Mouse (Mus musculus) spleen, embryonic (tissue): ENCODE results near the gene Naa25.

Source experiments
- CTCF ChIA-PET: fragments of 350-600 bp; sonication (Branson Sonifier 250); formaldehyde crosslinking; loops from one replicate; lab custom pipeline; 2022; lab: Charles Lee

The Naa25 gene

DNA sequence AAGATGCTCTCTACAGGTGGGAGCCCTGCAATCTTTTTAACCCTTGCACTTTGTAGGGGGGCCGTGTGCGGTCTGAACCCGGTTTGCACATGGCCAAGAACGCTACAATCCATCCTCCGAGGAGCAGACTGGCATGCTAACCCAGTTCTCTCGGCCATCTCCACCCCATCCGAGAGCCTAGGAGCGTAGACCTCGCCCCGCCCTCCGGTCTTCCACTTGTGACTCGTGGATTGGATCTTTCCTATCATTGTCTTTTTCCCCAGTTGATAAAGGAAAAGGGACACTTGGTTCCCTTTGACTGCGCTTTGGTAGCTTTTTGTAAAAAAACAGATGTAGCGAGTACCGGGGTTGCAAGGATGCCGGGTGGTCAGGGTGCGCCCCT, 53.9 kb downstream of the Naa25 start, which contains the start of gene Tmem116:
Gene Tmem116, plus strand, starts transcription at position 250 of the 382 bp plus-strand sequence.
- CTCF ChIA-PET, result no interaction called here

DNA sequence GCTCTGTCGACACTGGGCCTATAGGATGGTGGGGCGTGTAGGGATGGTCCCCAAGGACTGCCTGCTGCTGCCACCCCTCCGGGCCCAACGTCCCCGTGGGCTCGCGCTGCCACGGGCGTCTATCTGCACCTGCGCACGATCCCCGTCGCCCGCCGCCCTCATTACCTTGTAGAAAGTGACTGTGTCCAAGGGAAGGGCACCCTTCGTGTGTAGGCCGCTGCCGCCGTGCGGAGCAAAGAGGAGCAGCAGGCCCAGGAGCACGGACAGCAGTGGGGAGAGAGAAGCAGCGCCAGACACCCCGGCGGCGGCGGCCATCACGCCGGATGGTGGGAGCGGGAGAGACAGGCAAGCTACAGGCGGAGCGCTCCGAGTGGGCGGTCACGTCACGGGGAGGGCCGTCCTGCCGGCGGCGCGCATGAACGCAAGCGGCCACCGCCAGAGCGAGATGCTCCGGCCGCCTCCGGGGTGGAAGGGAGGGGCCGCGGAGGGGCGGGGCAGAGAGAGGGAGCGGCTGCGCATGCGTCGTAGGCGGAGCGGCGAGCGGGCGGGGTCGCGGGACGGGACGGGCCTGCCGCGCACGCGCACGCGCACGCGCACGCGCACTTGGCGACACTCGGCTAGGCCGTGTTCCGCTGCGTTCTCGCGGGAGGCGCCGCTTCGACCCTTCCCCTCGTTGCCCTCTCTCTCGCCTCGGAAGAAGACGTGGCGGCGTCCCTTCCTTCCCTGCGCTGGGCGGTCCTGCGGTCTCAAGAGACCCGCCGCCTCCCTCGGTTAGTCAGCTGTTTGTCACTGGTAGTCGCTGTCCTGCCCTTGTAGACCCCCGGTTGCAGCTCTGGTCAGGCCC, 54.5 kb downstream of the Naa25 start, which contains the start of gene Erp29:
Gene Erp29, minus strand, starts transcription at position 481 of the 844 bp plus-strand sequence.
- CTCF ChIA-PET, result interaction anchor here (1.3 kb wide), 1 partner anchor 25 kb away, joined by 3 read pairs; no protein-coding TSS in a partner anchor

DNA sequence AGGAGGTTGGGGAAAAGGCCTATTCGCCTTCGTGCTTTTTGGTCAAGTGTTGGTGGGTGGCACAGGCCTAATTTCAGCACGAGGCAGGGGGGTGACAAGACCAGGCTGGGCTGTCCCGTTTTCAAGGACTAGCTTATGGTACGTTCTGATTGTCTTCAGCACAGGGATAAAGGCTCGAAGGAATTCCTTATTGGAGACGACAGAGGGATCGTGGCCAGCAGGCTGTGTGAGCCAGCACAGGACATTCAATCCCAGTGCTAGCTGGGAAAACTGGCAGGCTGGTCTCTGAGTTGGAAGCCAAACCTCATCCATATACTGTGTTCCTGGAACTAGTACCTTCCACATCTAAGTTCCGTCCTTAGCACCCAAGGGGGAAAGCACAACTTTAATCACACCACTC, 55.2 kb downstream of the Naa25 start:
- CTCF ChIA-PET, result interaction anchor here (1.3 kb wide), 1 partner anchor 24 kb away, joined by 3 read pairs; no protein-coding TSS in a partner anchor

DNA sequence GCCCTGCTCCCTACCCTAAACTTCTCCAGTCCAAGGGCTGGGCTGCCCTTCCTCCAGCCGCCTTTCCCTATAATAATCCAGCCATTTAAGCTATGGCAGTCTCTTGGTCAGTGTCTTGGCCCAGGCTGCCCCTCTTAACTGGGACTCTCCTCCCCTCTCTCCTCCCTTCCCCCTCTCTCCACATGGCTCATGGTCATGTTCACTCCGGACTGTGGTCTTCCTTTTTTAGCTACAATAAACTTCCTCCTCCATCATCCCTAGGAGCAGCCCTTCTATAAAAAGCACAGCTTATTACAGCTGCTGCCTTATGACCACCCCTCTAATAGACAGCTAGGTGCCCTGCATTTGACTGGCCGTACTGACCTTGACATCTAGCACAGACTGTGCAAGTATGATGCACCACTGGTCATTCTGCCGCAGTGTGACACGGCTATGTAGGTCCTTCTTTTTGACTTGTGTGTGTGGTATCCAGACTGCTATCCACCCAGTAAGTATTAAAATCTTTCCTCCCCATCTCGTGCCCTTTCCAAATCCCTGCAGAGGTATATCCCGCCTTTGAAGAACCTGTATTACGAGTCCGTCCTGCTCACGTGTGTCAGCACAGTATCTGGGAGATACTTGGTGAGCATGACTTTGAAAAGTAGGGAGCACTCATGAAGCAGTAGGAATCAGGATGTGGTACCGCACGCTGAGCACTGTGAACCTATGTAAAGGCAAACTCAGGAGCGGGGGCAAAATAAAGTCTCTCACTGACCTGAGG, 56.2 kb downstream of the Naa25 start:
- CTCF ChIA-PET, result no interaction called here

DNA sequence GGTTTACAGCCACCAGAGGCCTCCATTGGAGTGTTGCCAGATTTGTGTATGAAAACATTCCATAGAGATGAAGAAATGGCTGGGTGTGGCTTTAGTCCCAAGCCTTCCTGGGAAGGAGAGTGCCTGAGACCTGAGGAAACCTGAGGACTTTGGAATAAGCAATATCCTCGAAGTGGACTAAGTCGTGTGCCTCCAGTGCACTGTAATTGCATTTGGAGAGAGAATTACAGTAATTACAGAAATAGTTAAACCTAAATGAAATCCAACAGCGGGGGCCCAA, 56.7 kb downstream of the Naa25 start:
- CTCF ChIA-PET, result no interaction called here

DNA sequence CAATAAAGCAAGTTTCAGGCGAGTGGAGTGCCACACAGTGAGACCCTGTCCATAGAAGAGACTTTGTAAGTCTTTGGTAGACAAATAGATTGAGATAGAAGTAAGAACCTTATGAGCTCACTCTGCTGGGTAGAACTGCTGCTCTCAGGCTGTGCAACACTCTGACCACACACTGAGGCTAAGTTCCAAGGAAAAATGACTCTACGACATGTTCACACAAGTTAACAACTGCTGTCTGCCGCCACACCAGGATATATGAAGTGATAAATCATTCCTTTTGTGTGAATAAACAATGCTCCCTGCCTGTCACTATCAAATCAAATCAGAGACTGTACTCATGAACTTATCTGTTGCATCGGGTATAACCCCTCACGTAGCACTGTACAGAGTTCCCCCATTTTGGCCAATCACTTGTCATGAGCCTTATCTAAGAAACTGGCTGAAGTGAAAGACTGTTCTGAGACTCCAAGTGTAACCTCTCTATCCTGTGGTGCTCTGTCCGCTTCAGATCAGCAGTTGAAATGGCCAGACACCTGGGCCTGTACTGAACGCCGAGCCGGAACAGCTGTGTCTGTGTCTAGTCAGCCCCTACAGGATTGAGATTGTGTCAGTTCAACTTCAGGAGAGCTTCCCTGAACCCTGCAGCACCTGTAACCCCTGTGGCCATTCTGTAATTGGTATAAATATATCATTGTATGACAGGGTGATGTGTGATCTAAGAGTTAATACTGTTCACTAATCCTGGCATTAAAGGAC, 58.0 kb downstream of the Naa25 start:
- CTCF ChIA-PET, result interaction anchor here (0.6 kb wide), 1 partner anchor 21 kb away, joined by 3 read pairs; no protein-coding TSS in a partner anchor

DNA sequence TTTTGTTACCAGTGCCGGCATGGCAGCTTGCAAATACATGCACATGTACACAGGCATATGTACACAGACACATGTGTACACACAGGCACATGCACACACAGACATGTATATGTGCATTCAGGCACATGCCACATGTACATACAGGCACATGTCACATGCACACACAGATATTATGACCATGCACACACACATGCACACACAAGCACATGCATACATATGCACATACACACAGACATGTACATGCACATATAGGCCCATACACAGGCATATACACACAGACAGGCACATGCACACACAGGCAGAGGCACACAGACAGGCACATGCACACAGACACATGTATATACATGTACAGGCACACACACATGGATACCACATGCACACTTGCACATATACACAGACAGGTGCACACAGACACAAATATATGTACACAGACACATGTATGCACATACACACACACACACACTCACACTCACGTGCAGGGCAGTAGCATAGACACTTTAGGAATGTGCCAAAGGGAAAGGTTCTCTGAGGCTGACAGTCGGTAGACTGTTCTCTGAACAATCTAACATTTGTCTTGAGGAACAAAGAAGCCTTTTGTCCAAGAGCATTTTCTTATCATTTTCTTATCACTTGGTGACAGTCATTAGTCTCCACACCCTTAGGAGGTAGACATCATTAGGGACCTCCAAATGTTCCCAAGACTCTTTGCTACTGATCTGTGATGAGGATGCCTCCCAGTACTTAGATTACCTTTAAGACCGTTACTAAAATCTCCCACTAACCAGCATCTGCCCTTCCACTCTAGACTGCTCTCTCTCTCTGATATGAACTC, 63.8 kb downstream of the Naa25 start:
- CTCF ChIA-PET, result no interaction called here

DNA sequence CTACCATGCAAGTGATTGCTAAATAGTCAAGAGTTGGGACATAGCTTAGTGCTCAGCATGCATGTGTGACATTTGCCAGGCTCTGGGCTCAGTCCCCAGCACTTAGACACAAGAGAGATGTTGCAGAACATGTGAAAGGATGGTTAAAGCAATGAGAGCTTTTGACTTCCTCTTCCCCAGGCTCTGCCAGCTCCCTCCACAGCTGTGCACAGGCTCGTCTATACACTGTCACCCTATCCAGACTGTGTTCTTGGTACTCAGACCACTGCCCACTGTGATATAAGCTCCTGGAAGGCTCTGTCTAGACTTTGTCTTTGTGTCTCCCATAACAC, 64.4 kb downstream of the Naa25 start:
- CTCF ChIA-PET, result no interaction called here

DNA sequence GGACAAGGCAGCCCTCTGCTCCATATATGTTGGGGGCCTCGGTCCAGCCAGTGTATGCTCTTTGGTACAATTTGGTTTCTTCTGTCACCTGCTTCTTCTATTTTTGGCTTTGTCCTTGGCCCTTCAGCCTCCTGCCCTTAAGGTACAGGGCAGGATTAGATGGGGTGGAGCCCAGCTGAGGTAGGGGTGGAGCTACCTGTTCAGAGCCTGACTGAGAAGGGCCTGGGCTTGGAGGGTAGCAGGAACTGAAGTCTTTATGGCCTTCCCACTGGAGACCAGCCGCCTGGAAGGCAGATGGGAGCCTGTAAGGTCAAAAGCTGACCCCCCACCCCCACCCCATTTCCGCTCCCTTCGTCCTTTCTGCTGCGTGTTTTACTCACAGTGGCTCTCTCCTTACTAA, 65.2 kb downstream of the Naa25 start:
- CTCF ChIA-PET, result no interaction called here

DNA sequence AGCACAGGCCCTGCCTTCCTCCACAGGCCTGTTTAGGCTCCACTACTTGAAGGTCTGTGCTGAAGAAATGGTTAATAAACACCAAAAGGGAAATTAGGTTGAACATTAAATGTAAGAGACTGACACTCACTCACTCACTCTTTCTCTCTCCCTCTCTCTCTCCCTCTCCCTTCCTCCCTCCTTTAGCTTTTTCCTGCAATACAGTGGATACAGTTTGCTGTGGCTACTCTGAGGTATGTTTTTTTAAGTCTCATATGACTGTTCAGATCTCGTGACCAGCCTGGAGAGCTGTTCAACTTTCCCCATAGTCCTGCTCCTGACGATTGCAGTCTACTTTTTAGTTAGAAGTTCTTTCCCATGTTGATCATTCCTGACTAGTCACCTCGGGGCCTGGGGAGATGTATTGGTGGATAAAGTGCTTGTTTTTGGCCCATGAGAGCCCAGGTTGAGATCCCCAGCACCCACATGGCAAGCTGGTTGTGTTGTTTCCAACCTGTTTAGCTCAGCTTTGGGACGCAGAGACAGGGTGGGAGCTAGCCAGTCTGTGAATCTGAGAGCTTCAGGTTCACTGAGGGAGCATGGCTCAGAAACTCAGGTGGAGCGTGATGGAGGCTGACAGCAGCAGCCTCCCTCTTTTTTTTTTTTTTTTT, 66.0 kb downstream of the Naa25 start:
- CTCF ChIA-PET, result no interaction called here

DNA sequence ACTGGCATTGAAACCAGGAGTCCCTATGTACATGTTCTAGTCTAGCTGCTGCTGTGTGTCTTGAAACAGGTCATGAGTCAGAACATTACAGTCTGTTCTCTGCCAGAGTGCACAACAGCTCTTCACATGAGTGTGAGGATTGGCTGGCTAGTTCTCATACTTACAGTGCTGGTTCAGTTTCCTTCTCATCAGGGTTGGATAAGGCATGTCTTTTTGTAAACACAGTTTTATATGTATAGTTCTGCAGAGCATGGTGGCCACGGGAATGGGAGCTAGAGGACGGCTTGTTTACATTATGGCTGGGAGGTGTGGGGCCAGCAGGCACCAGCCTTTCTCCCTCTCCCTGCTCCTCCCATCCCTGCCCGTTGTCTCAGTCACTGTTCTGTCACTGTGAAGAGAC, 71.8 kb downstream of the Naa25 start:
- CTCF ChIA-PET, result interaction anchor here (1.5 kb wide), 1 partner anchor 20 kb away, joined by 3 read pairs; no protein-coding TSS in a partner anchor

DNA sequence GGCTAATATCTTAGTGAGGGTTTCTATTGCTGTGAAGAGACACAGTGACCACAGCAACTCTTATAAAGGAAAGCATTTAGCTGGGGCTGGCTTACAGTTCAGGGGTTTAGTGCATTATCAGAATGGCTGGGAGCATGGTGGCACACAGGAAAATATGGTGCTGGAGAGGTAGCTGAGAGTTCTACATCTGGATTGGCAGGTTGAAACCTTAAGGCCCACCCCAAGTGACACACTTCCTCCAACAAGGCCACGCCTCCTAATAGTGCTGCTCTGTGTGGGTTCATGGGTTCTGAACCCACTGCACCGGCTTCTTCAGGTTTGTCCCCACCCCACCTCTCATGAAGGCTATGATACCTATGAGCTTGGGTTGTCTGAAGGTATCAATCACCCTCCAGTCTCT, 74.7 kb downstream of the Naa25 start:
- CTCF ChIA-PET, result no interaction called here

DNA sequence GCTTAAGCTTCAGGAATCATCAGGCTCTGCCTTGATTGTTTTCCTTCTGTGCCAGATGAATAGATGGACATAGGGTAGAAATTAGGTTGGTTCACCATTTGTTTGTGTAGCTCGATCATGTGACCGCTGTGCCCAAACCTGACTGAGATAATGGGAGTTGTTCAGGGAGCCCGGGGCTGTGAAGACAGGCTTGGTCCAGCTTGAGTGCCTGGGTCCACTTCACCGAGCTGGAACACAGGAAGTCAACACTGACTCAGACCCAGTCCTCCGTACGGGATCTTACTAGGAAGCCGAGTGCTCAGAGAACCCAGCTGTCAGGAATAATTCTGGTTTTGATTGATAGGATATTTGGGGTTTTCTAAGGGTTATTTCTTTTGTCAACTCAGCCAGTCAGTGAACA, 76.9 kb downstream of the Naa25 start:
- CTCF ChIA-PET, result no interaction called here

DNA sequence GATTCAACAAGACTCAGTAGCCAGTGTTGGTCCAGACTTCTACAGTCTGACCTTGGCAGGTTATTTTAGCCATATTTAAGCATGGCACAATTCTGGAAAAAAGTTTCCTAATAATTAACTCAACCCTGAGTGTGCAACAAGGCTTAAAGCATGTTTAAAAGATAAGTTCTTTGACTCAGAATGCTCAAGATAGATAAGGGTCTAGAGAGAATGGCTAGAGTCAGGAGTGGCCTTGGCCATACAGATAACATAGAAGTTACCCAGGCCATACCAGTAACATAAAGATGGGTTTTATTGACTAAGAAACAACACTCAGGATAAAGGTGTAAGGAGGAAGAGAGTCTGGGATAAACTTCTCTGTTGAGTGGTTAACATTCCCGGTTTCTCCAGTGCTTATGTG, 78.3 kb downstream of the Naa25 start:
- CTCF ChIA-PET, result interaction anchor here (1.4 kb wide), 1 partner anchor 23 kb away, joined by 3 read pairs; the partner anchor contains the start of gene Erp29

DNA sequence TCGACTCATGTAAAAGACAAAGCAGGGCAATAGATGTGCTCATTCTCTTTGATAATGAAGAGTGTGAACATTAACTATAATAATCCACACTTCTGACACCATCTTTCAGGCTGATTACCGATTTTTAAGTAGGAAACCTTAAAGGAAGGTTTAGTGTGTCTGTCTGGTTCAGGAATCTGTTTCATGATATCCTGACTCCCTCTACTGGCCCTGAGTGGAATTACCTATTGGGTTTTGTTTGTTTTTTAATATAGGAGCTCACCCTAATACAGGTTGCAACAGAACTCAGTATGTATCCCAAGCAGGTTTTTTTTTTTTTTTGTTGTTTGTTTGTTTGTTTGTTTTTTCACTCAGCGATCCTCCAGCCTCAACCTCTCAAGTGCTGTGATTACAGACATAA, 79.9 kb downstream of the Naa25 start:
- CTCF ChIA-PET, result interaction anchor here (1.0 to 1.4 kb wide), 3 partner anchors 25 to 84 kb away, joined by 3 to 4 read pairs (median 3); partner anchors contain the start of gene Erp29

DNA sequence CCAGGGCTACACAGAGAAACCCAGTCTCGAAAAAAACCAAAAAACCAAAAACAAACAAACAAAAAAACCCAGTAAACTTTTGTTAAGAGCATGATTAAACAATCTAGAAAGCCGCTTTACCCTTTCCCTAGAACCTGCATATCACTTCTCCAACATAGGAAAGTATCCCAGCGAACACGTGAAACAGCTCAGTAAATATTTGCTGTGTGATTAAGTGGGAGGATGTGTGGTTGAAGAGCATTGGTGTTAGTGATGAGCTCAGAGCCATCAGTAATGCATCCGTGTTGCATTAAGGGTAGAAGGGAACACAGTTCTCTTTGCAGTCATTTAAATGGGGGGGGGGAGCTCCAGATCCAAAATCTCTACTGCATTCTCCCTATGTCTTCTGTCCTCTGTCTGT, 87.1 kb downstream of the Naa25 start:
- CTCF ChIA-PET, result no interaction called here

DNA sequence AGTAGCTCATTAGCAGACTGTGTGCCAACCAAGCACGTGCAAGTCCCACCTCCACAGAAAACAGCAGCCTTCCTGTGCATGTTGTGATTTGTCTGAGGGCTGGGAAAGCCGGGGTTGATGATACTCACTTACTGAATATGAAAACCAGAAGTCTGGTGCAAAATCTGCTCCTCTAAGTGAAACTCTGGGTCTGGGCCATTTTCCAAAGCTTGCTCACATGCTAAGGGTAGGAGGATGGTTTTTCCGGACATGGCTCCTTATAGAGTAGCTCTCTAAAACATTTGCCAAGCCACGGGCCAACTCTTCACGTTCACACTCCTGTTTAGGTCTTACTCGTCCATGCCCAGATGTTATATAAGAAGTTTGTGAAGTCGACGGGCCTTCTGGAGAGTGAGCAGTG, 95.6 kb downstream of the Naa25 start:
- CTCF ChIA-PET, result interaction anchor here (0.6 kb wide), 1 partner anchor 28 kb away, joined by 10 read pairs; no protein-coding TSS in a partner anchor
